Mouse (Mus musculus) CH12F3 (cell line): Measurements from ENCODE around the gene 3110040M04Rik.
"Not testable (repeated sequence)": the region's sequence is repeated elsewhere in the genome, so short reads cannot be mapped to it uniquely, and the experiment has no call there.

Experiments
- in situ Hi-C: fragments of 300-500 bp; cut with MboI; formaldehyde crosslinking; loops from 2 replicates; pipeline ENCODE4 v1.14.3; 2020; ENCODE audit warnings: low sequenced_read_pairs

Gene 3110040M04Rik

GRCm38 (mm10) chr1:151203818-151204217, at the start of gene 3110040M04Rik:
TSS of gene 3110040M04Rik (plus strand) at chr1:151204121.
- in situ Hi-C loops, result not testable (repeated sequence)

- in situ Hi-C loops, result not testable (repeated sequence)
Measured at GRCm38 (mm10) chr1:151154131-151154530, 49.8 kb upstream of the 3110040M04Rik start.

GRCm38 (mm10) chr1:151156129-151156528, 47.8 kb upstream of the 3110040M04Rik start:
- in situ Hi-C loops, result no loop called here

- in situ Hi-C loops, result no loop called here
Measured at GRCm38 (mm10) chr1:151156777-151157632, 46.9 kb upstream of the 3110040M04Rik start.

DNA sequence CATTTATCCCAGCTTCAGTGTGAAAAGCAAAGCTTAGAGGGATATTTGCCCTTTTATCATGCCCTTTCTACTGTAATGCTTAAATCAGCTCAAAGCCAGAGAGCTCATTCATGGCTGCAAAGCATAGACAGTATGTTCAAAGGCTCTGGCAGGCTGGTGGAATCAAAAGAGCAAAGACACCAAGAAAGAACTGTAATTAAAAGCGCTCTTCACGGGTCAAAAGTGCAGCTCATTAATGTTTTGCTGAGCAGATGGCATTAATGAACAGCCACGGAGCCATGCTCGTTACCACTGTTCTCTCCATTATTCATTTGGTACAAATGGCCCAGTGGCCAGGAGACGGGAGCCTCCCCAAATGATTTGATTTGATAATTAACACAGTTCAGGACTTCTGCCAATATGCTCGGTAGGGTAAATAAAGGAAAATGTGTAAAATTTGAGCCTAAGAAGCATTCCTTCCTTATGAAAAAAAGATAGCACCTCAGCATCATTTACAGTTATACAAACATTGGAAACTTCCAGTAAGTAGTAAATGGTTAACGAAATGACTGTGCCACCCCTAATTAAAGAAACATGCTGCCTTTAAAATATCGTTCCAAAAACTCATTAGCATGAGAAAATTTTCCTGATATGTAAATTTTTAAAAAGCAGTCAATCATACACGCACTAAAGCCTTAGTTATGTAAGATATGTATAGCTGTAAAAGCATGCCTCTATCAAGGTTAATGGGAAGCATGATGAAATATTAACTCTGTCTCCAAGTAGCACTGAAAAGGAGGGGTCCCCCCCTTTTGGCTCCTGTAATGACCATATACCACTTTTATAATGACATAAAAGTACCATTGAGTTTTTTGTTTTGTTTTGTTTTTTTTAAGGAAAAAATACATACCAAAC, 45.7 kb upstream of the 3110040M04Rik start:
- in situ Hi-C loops, result no loop called here

GRCm38 (mm10) chr1:151158857-151159510, 44.9 kb upstream of the 3110040M04Rik start:
- in situ Hi-C loops, result no loop called here

DNA sequence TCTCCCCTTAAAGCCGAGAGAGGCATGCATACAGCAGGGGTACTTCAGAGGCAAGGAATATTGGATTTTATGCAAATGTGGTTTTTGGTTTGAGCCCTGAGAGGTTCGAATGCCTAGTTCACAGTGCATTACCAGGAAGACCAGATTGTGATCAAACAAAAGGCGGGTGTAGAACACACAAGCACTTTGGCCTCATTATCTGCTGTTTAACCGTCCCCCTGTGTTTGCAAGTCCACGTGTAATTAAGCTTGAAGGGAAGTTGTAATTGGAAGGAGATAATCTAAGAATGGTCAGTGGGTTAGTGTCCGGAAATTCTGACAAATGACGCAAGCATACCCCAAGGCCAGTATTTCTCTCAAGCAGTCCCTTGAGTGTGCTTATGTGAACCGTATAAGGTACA, 37.9 kb upstream of the 3110040M04Rik start:
- in situ Hi-C loops, result no loop called here

DNA sequence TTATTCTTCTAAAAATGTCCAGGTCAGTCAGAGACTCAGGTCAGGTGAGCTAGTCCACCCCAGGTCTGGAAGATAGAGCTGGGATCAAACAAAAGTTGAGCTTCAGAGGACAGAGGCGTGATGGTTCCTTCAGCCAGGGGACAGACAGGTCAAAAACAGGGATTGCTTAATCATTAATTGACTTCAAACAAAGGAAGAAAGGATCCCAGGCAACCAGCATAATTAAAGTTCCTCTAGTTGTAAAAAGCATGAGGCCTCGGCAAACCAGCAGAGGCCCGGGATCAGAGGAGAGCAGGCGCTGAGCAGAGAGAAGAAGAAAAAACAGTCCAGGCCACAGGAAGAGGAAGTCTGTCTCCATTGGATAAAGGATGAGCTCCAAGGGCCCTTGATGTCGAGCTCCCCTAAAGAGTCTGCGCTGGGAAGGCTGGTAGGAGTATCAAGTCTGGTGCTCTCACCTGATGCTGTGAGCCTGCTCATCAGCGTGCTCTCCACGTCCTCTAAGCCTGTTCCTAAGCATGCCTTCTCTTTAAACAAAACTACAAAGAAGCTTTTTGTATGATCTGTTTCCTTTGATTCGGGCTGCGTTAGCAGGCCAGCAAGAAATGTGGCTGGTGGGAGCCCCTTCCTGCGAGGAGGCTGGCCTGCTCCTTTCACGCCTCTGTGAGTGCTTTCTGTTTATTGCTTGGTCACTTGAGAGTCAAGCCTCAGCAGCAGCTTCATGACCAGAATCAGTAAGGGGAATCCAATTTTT, 36.4 kb upstream of the 3110040M04Rik start:
- in situ Hi-C loops, result no loop called here

- in situ Hi-C loops, result no loop called here
Measured at GRCm38 (mm10) chr1:151168637-151169036, 35.3 kb upstream of the 3110040M04Rik start.

GRCm38 (mm10) chr1:151171572-151172461, 32.1 kb upstream of the 3110040M04Rik start:
- in situ Hi-C loops, result no loop called here

- in situ Hi-C loops, result no loop called here
Measured at GRCm38 (mm10) chr1:151177030-151177936, 26.6 kb upstream of the 3110040M04Rik start.

DNA sequence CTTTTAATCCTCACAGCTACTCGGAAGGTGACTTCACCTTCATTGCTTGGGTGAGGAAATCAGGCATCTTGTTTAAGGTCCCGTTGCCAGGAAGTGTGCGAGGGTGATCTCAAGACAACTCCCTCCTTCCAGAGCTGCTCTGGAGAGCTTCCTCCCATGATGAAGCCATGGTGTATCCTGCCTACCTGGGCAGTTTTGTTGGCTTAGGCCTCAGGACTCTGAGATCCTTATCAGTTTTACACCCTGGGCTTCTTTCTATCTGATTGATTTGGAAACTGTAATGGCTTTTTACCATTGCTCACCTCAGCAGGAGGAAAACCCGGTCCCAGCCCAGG, 26.0 kb upstream of the 3110040M04Rik start:
- in situ Hi-C loops, result no loop called here

DNA sequence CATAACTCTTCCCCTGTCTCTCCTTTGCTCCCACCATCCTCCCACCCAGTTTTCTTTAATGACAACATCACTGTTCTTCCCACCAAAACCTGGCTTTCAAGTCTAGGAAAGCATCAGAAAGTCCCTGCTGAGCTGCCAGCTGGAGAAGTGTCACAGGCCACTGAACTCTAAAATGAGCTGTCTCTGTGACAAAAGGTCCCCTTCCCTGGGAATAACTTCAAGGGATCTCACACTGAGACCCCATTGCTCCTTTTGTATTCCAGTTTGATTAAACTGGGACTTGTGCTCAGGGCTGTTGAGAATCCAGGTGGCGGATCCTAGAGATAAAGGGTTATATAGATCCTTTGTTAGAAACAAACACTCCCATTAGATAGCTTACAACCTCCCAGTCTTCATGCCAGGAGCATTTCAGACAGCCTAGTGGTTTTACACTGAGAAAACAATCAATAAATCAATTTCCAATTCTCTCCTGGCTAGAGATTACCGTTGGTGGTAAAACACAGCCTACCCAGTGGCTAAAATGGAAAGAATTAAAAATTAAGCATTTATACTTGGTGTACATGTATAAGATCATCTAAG, 25.3 kb upstream of the 3110040M04Rik start:
- in situ Hi-C loops, result no loop called here

DNA sequence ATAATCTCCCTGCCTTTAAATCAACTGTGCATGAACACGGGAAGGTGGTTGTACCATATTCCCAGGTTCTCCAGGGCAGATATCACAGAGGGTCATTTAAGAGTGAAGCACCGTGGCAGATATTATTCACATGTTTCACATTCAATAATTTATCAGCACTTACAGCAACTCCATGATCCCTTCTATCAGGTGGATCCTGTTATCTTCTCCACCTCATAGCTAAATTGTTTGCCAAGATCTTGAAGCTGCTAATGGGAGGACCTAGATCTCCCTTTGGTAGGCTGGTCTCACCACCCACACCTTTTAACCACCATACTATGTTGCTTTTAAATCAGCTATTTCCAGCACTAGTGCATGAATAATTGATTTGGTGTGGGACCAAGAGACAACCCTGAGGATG, 23.8 kb upstream of the 3110040M04Rik start:
- in situ Hi-C loops, result no loop called here

GRCm38 (mm10) chr1:151182266-151182665, 21.7 kb upstream of the 3110040M04Rik start, which contains the start of gene Gm47985:
TSS of gene Gm47985 (plus strand) at chr1:151182537.
- in situ Hi-C loops, result not testable (repeated sequence)

GRCm38 (mm10) chr1:151186186-151186585, 17.7 kb upstream of the 3110040M04Rik start:
- in situ Hi-C loops, result not testable (repeated sequence)

- in situ Hi-C loops, result not testable (repeated sequence)
Measured at GRCm38 (mm10) chr1:151186879-151187424, 17.0 kb upstream of the 3110040M04Rik start.

DNA sequence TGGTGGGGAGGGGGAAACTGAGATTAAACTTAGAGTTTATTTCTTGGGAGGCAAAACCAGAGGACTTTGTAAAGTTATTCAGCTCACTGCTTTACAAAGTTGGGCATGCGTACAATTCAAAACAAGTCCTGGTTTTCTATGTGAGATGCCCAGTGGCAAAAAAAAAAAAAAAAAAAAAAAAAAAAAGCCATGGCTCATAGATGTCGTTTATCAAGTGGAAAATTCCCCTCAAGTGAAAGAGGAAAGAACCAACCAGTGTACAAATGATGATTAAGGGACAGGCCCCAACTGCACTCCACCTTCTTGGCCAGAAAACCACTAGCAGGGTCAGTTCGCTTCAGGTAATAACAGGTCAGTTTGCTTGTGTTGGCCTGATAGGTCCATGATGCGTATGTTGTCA, 15.5 kb upstream of the 3110040M04Rik start:
- in situ Hi-C loops, result no loop called here
